Mouse (Mus musculus) cortical plate, adult 2 months (tissue): Measurements from ENCODE around the gene Plxnc1. TPM values are rescaled to one million over a fixed set of nuclear protein-coding genes. Genes with fewer than 3 reads are reported as not detected.
A peak's percentile ranks its signal among the peaks of the same experiment; 100 is the strongest.

Experiments used
- H3K27ac ChIP-seq: fragments of 200-500 bp; 2 replicates; pipeline ENCODE4 v1.5.1; 2012; ENCODE audit warnings: low read length, control low read depth, inconsistent platforms; ENCODE audit not compliant: insufficient read depth
- H3K4me1 ChIP-seq: fragments of 200-500 bp; 2 replicates; pipeline ENCODE4 v1.6.1; 2011; ENCODE audit warnings: low read length; ENCODE audit not compliant: control insufficient read depth, insufficient read depth
- H3K4me3 ChIP-seq: fragments of 200-500 bp; 2 replicates; pipeline ENCODE4 v1.5.1; 2011; ENCODE audit warnings: mild to moderate bottlenecking, low read length, control low read depth; ENCODE audit not compliant: insufficient read depth
- CTCF ChIP-seq: fragments of 200-500 bp; IDR thresholded peaks from 2 replicates; pipeline ENCODE4 v1.5.1; 2011; ENCODE audit warnings: mild to moderate bottlenecking, control low read depth, low read length; ENCODE audit not compliant: insufficient read depth; ENCODE audit errors: extremely low read depth
- POLR2A ChIP-seq: fragments of 200-500 bp; IDR thresholded peaks from 2 replicates; pipeline ENCODE4 v1.6.1; 2011; ENCODE audit warnings: mild to moderate bottlenecking, low read length, control low read depth; ENCODE audit not compliant: insufficient read depth; ENCODE audit errors: extremely low read depth
- polyA plus RNA-seq: library from polyadenylated mRNA; depleted of rRNA; stranded (reverse); fragments of >200 nt; gene quantifications from 2 replicates; pipeline ENCODE4 v1.2.3, GENCODE M21; 2012; rRNA removed

The Plxnc1 gene
- polyA plus RNA-seq = 13.6 and 14.0 TPM in 2 replicates

DNA sequence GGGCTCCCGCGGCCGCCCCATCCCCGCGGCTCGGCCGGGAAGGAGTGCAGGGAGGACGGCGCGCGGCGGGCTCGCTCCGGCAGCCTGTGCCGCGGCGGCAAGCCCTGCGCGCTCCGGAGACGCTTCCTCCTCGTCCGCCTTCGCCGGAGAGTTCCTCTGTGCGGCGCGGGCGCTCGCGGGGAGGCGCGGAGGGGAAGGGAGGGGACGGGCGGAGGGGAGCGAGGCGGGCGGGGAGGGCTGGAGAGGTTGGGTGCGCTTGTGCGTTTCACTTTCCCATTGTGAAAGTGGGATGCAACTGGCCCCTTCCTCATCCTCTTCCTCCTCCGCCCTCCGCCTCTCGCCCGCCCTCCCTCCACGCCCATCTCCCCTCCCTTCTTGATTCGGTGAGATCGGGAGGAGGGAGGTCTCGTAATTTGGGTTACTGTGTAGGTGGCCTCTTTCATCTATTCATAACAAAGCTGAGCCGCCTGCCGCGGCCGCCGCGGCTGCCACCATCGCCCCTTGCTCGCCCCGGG lies at the start of gene Plxnc1:
Plxnc1 (minus strand) TSS at position 145 of the 515 bp plus-strand sequence.
- H3K4me1 ChIP-seq = peaks cover 2% of the 10 kb centered on the region; the same call in 1 of the 2 replicates
- peak within 1 kb of the TSS; percentile 81 for H3K27ac ChIP-seq

DNA sequence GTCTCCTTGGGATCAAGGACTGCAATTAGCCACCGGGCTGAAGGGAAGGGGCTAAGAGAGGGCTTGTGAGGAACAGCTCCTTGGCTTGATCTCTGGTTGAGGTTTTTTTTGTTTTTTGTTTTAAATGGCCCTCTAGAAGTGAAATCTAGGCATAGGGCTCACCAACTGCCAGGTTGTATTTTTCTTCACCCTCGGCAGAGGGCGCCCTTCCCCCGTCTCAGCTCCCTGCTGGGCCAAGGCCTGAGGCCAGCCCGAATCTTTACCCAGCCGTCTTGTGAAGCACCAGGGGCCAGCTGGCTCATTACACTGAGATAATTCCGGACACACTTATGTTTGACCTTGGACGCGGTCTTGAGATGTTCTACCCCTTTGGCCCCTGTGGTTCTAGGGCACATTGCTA lies 47.5 kb upstream of the Plxnc1 start:
- Histone ChIP-seq H3K4me3 (no peak overlapping the region), H3K27ac (no peak overlapping the region), H3K4me1 (0 out of 2 replicates have a peak, but pooled peaks cover 1% of the 10 kb centered on the region)
- TF ChIP-seq POLR2A = no peak
- peak; percentile 77 for TF ChIP-seq CTCF

More for the DNA sequence above, at the start of gene Plxnc1:
- peak within 1 kb of the TSS; percentile 95 for H3K4me3 ChIP-seq
- TF ChIP-seq CTCF = no peak
- no peak for TF ChIP-seq POLR2A

DNA sequence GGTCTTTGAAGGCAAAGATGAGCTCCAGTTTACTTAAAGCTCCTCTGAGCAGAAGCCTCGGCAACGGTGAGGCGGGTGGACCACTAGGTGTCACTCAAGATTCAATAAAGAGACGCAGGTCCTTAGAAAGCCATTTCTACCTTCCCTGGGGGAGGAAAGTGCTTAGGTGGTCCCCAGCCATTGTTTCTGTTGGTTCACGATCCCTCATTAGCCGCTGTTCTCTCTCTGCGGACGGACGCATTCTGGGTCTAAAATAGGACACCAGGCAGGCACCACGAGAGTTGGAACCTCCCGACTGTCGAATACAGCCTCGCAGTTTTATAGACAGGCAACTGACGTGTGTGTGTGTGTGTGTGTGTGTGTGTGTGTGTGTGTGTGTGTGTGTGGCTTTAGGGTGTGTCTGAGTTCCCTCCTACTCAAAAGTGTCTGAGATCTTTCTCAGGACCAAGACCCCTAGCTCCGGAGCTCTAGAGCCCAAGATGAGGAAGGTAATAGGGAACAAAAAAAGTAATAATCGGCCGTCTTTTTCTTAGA lies 47.0 kb upstream of the Plxnc1 start:
- TF ChIP-seq POLR2A (no peak), CTCF (peak; percentile 79)
- Histone ChIP-seq H3K4me3 (no peak overlapping the region), H3K4me1 (0 out of 2 replicates have a peak, but pooled peaks cover 1% of the 10 kb centered on the region), H3K27ac (no peak overlapping the region)

DNA sequence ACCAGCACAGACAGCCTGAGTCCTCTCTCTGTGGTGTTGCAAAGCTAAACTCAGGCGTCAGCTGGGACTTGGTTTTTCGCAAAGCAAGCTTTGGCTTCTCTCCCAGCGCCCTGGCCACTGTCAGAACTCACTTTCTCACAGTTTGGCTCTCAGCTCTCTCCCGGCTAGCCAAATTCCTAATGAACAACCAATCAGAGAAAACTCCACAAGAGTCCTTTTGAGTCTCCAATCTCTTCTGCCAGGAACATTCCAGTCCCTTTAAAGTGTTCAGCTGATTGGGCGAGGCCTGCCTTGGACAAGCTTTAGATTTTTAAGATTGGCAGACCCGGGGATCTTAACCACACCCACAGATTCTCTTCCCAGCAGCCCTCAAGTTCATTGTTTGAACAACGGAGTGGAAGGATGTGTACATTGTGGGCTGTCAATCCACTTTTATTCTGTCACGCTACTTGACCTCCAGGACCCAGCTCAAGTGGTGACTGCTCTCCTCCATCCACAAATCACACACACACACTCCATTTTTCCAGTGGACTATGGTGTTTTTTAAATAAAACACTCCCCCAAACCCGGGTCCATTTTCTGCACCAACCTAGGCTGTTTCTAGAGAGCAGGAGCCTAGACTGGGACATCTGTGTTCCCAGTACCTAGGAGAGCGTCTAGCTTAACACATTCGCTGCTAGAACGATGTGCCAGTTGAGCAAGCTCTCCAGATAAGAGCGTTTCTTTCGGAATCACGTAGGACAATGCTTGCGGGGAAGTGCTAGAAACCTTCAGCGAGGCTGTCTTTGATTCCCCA lies 46.3 kb upstream of the Plxnc1 start:
- Histone ChIP-seq H3K4me1 (0 out of 2 replicates have a peak, but pooled peaks cover 1% of the 10 kb centered on the region), H3K4me3 (no peak overlapping the region), H3K27ac (no peak overlapping the region)
- TF ChIP-seq POLR2A (no peak), CTCF (no peak)

DNA sequence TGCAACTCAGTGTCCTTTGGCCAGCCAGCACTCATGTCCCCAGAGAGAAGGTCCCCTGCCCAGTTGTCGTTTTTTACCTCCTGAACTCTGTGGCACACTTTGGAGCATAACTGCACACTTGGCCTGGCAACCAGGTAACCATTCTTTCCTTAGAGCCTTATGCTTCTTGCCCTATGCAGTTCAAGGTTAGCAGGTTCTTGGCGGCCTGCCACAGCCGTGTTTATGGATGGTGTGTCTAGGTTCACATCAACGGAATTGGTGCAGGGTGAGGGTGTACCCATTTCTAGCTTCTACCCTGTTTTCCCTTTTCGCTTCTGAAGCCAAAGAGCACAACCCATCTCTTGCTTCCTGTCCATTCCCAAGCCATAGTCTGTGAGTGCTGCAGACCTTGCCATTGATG lies 44.7 kb upstream of the Plxnc1 start:
- H3K4me3 ChIP-seq = no peak overlapping the region
- TF ChIP-seq POLR2A (no peak), CTCF (no peak)
- H3K4me1 ChIP-seq = 0 out of 2 replicates have a peak, but pooled peaks cover 1% of the 10 kb centered on the region
- no peak overlapping the region for H3K27ac ChIP-seq

DNA sequence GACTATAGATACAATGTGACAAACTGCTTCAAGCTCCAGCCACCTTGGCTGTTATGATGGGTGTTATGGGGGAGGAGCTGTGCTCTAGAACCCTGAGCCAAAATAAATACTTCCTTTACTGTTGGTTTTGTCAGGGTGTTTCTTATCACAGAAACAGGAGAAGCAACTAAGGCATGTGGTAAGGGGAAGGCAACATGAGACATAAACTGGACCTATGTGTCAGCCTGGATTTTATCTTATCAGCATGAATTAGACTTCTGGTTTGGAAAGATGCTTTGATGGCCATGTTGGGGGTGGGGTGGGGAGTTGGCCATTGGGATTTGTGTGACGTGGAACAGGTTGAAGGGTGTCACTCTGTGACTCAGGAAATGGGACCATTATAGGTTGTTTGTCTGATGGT lies 40.5 kb upstream of the Plxnc1 start:
- no peak overlapping the region for H3K4me3 ChIP-seq
- peaks cover 2% of the 10 kb centered on the region for H3K4me1 ChIP-seq
- H3K27ac ChIP-seq = no peak overlapping the region
- no peak for TF ChIP-seq CTCF
- no peak for TF ChIP-seq POLR2A

DNA sequence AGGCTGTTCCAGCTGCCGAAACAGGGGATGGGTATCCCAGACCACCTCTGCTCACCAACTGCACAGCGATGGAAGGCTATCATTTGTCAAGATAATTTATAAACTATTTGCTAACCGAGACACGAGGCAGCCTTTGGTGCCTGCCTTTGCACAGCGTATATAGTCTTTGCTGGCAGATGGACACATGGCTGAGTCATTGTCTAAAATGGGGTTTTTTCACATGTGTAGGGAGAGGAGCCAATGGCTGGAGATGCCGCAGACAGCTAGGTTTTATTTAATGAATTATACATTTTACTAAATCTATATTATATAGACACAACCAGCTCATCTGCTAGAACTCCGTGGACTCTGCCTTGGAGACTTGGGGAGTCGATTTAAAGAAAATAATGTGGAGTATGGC lies 37.9 kb upstream of the Plxnc1 start:
- no peak for TF ChIP-seq POLR2A
- no peak for TF ChIP-seq CTCF
- Histone ChIP-seq H3K27ac (no peak overlapping the region), H3K4me3 (no peak overlapping the region), H3K4me1 (peaks cover 2% of the 10 kb centered on the region)

DNA sequence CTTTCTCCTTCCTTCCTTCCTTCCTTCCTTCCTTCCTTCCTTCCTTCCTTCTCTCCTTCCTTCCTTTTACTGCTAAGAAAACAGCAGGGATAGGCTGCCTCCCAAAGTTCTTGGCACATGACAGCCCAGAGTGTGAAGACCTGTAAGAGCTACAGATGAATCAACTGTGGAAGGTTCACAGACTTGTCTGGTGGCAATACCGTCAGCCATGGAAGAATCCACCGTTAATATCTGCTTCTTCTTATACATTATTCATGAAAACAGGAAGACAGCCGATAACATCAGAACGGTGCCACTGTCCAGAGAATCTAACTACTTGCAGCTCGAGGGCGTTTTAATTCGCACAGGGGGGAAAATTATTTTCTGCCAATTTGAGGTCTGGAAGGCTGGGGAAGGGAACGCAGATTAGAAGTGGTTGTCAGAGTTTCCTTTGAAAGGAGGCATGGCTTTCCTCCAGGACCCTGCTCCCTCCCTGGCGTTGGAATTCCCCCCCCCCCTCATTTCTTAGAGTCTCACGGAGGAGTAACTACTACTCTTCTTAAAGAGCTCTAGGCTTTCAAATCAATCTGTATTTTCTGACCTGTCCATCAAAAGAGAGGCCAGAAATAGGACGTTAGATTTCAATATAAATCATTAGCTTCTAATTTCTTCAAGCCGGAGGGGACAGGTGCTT lies 37.0 kb upstream of the Plxnc1 start:
- no peak for TF ChIP-seq CTCF
- no peak for TF ChIP-seq POLR2A
- Histone ChIP-seq H3K4me1 (peaks cover 2% of the 10 kb centered on the region), H3K27ac (no peak overlapping the region), H3K4me3 (no peak overlapping the region)

DNA sequence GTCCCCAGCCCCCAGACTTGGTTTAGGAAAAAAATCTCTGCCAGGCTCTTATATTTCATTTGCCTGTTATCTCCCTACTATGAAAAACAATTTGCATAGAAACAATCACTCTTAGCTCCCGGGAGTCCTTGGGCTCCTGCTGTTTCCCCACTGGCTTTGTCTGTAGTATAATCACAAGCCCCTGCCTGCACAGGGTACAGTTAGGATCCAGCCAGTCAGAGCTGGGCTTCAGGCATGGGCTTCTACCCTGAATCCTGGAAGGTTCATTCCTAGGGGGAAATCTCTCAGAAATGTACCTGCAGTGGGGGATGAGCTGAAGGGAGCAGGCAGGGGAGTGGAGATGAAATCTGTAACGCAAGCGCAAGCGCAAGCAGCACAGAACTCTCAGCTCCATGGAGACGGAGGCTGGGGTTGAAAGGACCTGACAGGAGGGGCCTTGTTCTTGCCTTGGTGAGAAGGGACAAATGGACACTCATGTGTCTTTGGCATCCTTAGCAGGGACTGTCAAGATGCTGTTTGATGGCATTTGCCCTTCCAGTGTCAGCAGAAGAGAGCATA lies 33.7 kb upstream of the Plxnc1 start:
- Histone ChIP-seq H3K4me3 (no peak overlapping the region), H3K27ac (no peak overlapping the region), H3K4me1 (peaks cover 2% of the 10 kb centered on the region)
- TF ChIP-seq CTCF = no peak
- no peak for TF ChIP-seq POLR2A

DNA sequence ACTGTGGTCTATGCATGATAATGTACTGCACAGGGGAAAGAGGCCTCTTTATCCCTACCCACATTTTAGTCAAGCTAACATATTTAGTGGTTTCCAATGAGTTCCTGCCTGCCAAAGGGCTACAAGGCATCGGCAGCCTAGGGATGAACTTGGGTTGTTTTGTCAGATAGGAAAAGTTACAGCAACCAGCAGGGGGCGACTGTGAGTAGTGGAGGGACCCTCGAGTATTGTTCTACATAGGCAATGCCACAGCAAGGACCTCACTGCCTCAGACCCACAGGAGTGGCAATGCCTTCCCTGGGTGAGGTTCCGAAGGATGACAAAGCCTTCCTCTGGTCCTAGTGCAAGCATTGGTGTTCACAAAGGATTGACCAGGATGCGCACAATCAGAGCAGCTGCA lies 31.7 kb upstream of the Plxnc1 start:
- no peak for TF ChIP-seq POLR2A
- TF ChIP-seq CTCF = 0 out of 2 replicates have a peak, but pooled peaks have one; percentile 10
- Histone ChIP-seq H3K4me1 (no peaks in the 10 kb centered on the region), H3K27ac (no peak overlapping the region), H3K4me3 (no peak overlapping the region)
